Mouse (Mus musculus): ENCODE data around the gene Rhoh. TPM values are rescaled to one million over a fixed set of nuclear protein-coding genes. Genes with fewer than 3 reads are reported as not detected.
A peak's percentile ranks its signal among the peaks of the same experiment; 100 is the strongest.

The Rhoh gene
- polyA plus RNA-seq, 1 experiment from 2014 or later = 0.30 TPM

DNA sequence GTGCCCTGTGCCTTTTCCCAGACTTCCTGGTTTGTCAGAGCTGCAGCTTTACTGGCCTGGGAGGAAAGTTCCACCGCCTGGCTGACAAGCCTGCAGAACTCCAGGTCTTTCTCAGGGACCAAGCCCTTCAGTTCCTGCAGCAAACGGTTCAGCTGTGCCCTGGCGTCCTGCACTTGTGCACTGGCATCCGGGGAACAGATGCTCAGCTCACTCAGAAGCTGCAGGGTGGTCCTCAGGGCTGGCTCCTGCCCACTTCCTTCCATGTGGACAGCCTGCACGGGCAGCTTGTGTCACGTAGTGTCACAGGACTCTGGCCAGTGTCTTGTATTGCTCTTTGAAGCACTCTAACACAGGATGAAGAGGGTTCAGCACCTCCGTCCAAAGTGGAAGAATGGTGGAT, 50.7 kb downstream of the Rhoh start:
- H3K4me1 ChIP-seq (replicated peaks; ENCODE audit: control insufficient read depth, insufficient read depth, low read length) = no peaks in the 10 kb centered on the region
- no peak overlapping the region for H3K4me3 ChIP-seq (replicated peaks; ENCODE audit: low read length)
- no peak for ATAC-seq
- H3K9me3 ChIP-seq (ENCODE audit: control insufficient read depth, low read length) = no peaks in the 10 kb centered on the region
- H3K9ac ChIP-seq (replicated peaks; ENCODE audit: low read depth, low read length) = no peak overlapping the region
- 90% methylated on average over 7 of the region's 7 CpGs for WGBS
- no peak overlapping the region for H3K4me2 ChIP-seq (ENCODE audit: low read length)
- H3K27me3 ChIP-seq (replicated peaks; ENCODE audit: control insufficient read depth, insufficient read depth, low read length) = no peaks in the 10 kb centered on the region
- no peak overlapping the region for H3K27ac ChIP-seq (ENCODE audit: low read length)
- no peaks in the 10 kb centered on the region for H3K36me3 ChIP-seq (ENCODE audit: control insufficient read depth, insufficient read depth)

DNA sequence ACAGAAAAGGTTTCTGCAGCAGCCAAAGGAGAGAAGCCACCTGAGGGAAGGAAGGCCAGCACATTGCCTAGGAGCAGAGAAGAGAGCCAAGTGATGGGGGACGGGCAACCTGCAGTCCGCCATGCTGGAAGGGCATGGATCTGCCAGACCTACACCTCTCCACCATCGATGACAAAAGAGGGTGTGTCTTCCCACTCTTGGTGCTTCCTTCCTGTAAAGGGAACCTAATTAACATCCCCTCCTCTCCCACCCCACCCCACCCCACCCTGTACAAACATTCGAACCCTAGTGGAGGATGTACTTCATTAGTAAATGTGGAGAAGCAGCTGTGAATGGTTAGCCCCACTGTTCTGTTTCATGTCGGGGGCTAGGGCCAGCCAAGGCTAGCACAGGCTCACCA, 51.2 kb downstream of the Rhoh start:
- Histone ChIP-seq H3K4me3 (replicated peaks; ENCODE audit: low read length) (no peak overlapping the region), H3K27me3 (replicated peaks; ENCODE audit: control insufficient read depth, insufficient read depth, low read length) (no peaks in the 10 kb centered on the region), H3K9me3 (ENCODE audit: control insufficient read depth, low read length) (no peaks in the 10 kb centered on the region), H3K4me2 (ENCODE audit: low read length) (no peak overlapping the region), H3K36me3 (ENCODE audit: control insufficient read depth, insufficient read depth) (no peaks in the 10 kb centered on the region), H3K4me1 (replicated peaks; ENCODE audit: control insufficient read depth, insufficient read depth, low read length) (no peaks in the 10 kb centered on the region), H3K27ac (ENCODE audit: low read length) (no peak overlapping the region), H3K9ac (replicated peaks; ENCODE audit: low read depth, low read length) (no peak overlapping the region)
- 85% methylated on average over 5 of the region's 5 CpGs for WGBS
- no peak for ATAC-seq

DNA sequence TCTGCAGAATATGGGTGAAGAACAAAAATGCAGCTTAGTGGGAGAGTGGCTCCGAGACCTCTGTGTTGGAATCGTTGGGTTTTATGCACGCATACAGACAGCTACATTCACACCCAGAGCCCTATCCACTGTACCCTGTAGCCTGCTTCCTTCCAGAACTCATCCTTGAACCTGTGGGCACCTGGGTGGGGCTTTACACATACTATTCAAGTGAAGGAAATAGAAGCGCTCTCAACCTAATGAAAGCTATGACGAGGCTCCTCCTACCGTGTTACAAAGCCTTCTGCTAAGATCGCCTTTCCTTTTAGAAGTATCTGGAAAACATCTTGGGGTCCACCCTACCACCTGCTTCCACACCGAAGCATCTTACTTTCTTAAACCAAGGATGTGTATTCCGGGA, 52.1 kb downstream of the Rhoh start:
- no peak overlapping the region for H3K4me3 ChIP-seq (replicated peaks; ENCODE audit: low read length)
- 93% methylated on average over 9 of the region's 9 CpGs for WGBS
- no peaks in the 10 kb centered on the region for H3K9me3 ChIP-seq (ENCODE audit: control insufficient read depth, low read length)
- no peak for ATAC-seq
- no peak overlapping the region for H3K27ac ChIP-seq (ENCODE audit: low read length)
- no peaks in the 10 kb centered on the region for H3K36me3 ChIP-seq (ENCODE audit: control insufficient read depth, insufficient read depth)
- H3K4me1 ChIP-seq (replicated peaks; ENCODE audit: control insufficient read depth, insufficient read depth, low read length) = no peaks in the 10 kb centered on the region
- H3K4me2 ChIP-seq (ENCODE audit: low read length) = no peak overlapping the region
- H3K27me3 ChIP-seq (replicated peaks; ENCODE audit: control insufficient read depth, insufficient read depth, low read length) = no peaks in the 10 kb centered on the region
- H3K9ac ChIP-seq (replicated peaks; ENCODE audit: low read depth, low read length) = no peak overlapping the region

DNA sequence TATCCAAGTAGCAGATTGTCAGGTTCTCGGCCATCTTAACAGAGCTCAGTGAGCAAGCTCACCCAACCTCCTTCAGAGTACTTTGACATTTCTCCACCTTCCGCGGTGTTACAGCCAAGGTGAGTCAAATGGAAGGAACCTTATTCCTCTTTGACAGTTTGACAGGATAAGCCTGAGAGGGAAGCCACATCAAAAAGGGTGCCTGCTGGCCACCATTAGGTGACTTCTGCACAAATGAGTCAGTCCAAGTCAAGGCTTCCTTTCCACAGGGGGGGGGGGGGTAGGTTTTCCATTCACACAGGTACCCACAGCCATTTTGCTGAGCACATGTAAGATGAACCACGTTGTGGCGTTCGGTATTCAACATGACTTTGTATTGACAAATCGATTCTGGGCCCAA, 53.3 kb downstream of the Rhoh start:
- no peak overlapping the region for H3K27ac ChIP-seq (ENCODE audit: low read length)
- no peak overlapping the region for H3K4me3 ChIP-seq (replicated peaks; ENCODE audit: low read length)
- ATAC-seq = no peak
- H3K36me3 ChIP-seq (ENCODE audit: control insufficient read depth, insufficient read depth) = no peaks in the 10 kb centered on the region
- WGBS = 89% methylated on average over 7 of the region's 7 CpGs
- no peak overlapping the region for H3K9ac ChIP-seq (replicated peaks; ENCODE audit: low read depth, low read length)
- H3K27me3 ChIP-seq (replicated peaks; ENCODE audit: control insufficient read depth, insufficient read depth, low read length) = no peaks in the 10 kb centered on the region
- no peaks in the 10 kb centered on the region for H3K9me3 ChIP-seq (ENCODE audit: control insufficient read depth, low read length)
- peaks cover 4% of the 10 kb centered on the region; the same call in 1 of the 2 replicates for H3K4me1 ChIP-seq (replicated peaks; ENCODE audit: control insufficient read depth, insufficient read depth, low read length)
- H3K4me2 ChIP-seq (ENCODE audit: low read length) = no peak overlapping the region

DNA sequence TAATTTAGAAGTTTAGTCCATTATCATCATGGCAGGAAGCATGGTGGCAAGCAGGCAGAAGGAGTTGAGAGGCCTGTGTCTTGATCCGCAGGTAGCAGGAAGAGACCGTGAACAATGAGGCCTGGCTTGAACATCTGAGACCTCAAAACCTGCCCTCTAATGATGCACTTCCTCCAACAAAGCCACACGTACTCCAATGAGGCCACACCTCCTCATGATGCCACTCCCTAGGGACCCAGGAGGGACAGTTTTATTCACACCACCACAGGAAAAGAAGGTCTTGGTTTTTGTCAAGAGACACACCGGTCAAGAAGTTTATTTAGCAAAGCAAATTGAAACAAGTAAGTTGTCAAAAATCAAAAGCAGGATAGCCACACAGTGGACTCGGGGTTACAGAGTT, 55.9 kb downstream of the Rhoh start:
- H3K4me1 ChIP-seq (replicated peaks; ENCODE audit: control insufficient read depth, insufficient read depth, low read length) = peaks cover 4% of the 10 kb centered on the region; the same call in 1 of the 2 replicates
- no peak overlapping the region for H3K4me2 ChIP-seq (ENCODE audit: low read length)
- no peak overlapping the region for H3K9ac ChIP-seq (replicated peaks; ENCODE audit: low read depth, low read length)
- H3K9me3 ChIP-seq (ENCODE audit: control insufficient read depth, low read length) = no peaks in the 10 kb centered on the region
- H3K36me3 ChIP-seq (ENCODE audit: control insufficient read depth, insufficient read depth) = no peaks in the 10 kb centered on the region
- H3K27ac ChIP-seq (ENCODE audit: low read length) = no peak overlapping the region
- no peaks in the 10 kb centered on the region for H3K27me3 ChIP-seq (replicated peaks; ENCODE audit: control insufficient read depth, insufficient read depth, low read length)
- H3K4me3 ChIP-seq (replicated peaks; ENCODE audit: low read length) = no peak overlapping the region
- no peak for ATAC-seq
- WGBS = 94% methylated on average over 5 of the region's 5 CpGs

DNA sequence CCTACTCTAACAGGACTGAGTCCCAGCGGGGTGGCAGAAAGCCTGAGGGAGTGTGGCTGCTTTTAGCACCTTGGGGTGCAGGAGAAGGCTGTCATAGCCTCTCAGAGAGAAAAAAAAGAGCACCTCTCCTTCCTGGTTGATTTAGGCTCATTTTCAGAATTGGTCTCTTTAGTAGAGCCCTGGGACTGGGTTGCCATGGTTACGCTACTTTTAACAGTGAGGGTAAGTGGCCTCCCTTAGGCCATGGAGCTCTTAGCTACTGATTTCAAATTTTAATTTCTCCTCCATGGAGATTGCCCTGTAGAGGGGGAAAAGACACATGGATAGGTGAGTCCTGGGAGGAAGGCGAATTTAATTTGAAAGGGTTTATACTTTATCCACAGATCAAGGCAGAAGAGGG, 57.6 kb downstream of the Rhoh start:
- Histone ChIP-seq H3K36me3 (ENCODE audit: control insufficient read depth, insufficient read depth) (no peaks in the 10 kb centered on the region), H3K4me3 (replicated peaks; ENCODE audit: low read length) (no peak overlapping the region), H3K9me3 (ENCODE audit: control insufficient read depth, low read length) (no peaks in the 10 kb centered on the region), H3K4me1 (replicated peaks; ENCODE audit: control insufficient read depth, insufficient read depth, low read length) (peaks cover 4% of the 10 kb centered on the region; the same call in 1 of the 2 replicates), H3K27ac (ENCODE audit: low read length) (peak overlapping the region; percentile 2; the same call in 1 of the 2 replicates), H3K27me3 (replicated peaks; ENCODE audit: control insufficient read depth, insufficient read depth, low read length) (no peaks in the 10 kb centered on the region), H3K4me2 (ENCODE audit: low read length) (no peak overlapping the region), H3K9ac (replicated peaks; ENCODE audit: low read depth, low read length) (no peak overlapping the region)
- 70% methylated on average over 3 of the region's 3 CpGs for WGBS
- peak; percentile 78 for ATAC-seq

DNA sequence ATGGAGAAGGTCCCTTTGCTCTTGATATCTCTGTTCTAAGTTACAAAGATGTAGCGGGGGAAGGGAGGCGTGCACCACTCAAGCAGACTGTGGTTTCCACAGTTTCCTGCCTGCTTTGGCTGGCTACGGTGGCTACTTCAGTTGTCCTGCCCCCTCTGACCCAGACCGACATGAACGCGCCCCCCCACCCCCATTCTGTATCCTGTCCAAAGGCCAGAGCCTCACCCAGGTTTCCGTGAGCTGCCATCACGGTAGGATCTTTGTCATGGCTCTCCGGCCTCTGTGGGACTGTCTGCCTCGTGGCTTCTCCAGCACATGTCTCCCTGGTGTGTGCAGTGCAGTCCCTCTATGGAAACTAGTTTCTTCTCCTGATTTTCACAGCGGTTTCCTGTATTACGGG, 58.3 kb downstream of the Rhoh start:
- H3K27ac ChIP-seq (ENCODE audit: low read length) = no peak overlapping the region
- no peak overlapping the region for H3K9ac ChIP-seq (replicated peaks; ENCODE audit: low read depth, low read length)
- no peak overlapping the region for H3K4me3 ChIP-seq (replicated peaks; ENCODE audit: low read length)
- peaks cover 4% of the 10 kb centered on the region; the same call in 1 of the 2 replicates for H3K4me1 ChIP-seq (replicated peaks; ENCODE audit: control insufficient read depth, insufficient read depth, low read length)
- no peaks in the 10 kb centered on the region for H3K36me3 ChIP-seq (ENCODE audit: control insufficient read depth, insufficient read depth)
- WGBS = 89% methylated on average over 12 of the region's 12 CpGs
- H3K4me2 ChIP-seq (ENCODE audit: low read length) = no peak overlapping the region
- no peaks in the 10 kb centered on the region for H3K27me3 ChIP-seq (replicated peaks; ENCODE audit: control insufficient read depth, insufficient read depth, low read length)
- H3K9me3 ChIP-seq (ENCODE audit: control insufficient read depth, low read length) = no peaks in the 10 kb centered on the region
- ATAC-seq = no peak

DNA sequence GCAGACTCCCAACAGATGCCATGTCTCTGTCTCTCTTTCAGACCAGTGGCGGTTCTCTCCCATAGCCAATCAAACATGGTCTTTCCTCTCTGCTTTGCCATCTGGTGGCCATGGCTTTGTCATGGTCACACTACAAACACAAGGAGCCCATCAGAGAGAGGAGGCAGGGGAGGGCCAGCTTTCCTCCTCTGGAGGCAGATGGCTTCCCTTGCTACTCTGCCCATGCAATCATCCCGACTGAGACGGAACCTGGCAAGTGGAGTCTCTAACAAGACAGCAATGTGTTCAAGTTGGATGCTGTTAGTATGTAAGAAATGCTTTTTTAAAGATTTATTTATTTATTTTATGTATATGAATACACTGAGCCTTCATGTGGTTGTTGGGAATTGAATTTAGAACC, 58.9 kb downstream of the Rhoh start:
- Histone ChIP-seq H3K4me2 (ENCODE audit: low read length) (no peak overlapping the region), H3K4me1 (replicated peaks; ENCODE audit: control insufficient read depth, insufficient read depth, low read length) (peaks cover 4% of the 10 kb centered on the region; the same call in 1 of the 2 replicates), H3K4me3 (replicated peaks; ENCODE audit: low read length) (no peak overlapping the region), H3K27ac (ENCODE audit: low read length) (no peak overlapping the region), H3K27me3 (replicated peaks; ENCODE audit: control insufficient read depth, insufficient read depth, low read length) (no peaks in the 10 kb centered on the region), H3K9me3 (ENCODE audit: control insufficient read depth, low read length) (no peaks in the 10 kb centered on the region), H3K9ac (replicated peaks; ENCODE audit: low read depth, low read length) (no peak overlapping the region), H3K36me3 (ENCODE audit: control insufficient read depth, insufficient read depth) (no peaks in the 10 kb centered on the region)
- peak; percentile 31; the same call in 1 of the 2 replicates for ATAC-seq
- 88% methylated on average over 3 of the region's 3 CpGs for WGBS

DNA sequence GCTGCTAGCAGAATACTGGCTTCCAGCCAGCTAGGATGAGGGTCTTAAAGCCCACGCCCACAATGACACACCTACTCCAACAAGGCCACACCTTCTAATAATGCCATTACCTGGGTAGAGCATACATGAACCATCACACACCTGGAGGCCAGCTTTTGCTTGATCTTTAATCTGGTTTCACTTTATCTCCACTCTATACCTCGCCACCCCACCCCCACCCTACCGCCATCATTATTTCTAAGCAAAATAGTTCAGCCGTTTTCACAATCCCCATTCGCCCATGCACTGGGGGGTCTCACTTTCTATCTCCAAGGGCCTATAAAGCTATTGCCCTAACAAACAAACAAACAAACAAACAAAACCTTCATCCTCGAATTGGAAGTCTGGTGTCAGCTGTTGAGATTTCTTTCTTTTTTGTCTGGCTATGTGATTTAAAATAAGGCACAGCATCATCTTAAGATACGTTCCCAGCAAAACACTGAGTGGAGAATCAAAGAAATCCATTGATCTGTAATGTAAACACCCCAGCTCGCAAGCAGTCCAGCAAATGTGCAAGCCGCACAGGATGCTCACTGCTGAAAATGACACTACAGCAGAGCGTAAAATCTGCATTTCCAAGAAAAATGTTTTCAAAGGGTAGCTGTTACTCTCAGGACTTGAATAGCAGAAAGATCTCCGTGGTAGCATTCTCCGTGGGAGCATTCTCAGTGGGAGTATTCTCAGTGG, 59.9 kb downstream of the Rhoh start:
- Histone ChIP-seq H3K9ac (replicated peaks; ENCODE audit: low read depth, low read length) (no peak overlapping the region), H3K4me3 (replicated peaks; ENCODE audit: low read length) (no peak overlapping the region), H3K27me3 (replicated peaks; ENCODE audit: control insufficient read depth, insufficient read depth, low read length) (no peaks in the 10 kb centered on the region), H3K27ac (ENCODE audit: low read length) (peak overlapping the region; percentile 35), H3K36me3 (ENCODE audit: control insufficient read depth, insufficient read depth) (no peaks in the 10 kb centered on the region), H3K4me2 (ENCODE audit: low read length) (no peak overlapping the region), H3K4me1 (replicated peaks; ENCODE audit: control insufficient read depth, insufficient read depth, low read length) (peaks cover 4% of the 10 kb centered on the region; the same call in 1 of the 2 replicates), H3K9me3 (ENCODE audit: control insufficient read depth, low read length) (no peaks in the 10 kb centered on the region)
- 79% methylated on average over 12 of the region's 12 CpGs for WGBS
- ATAC-seq = no peak
